Mouse (Mus musculus): Measurements from ENCODE around the gene Echs1. TPM values are rescaled to one million over a fixed set of nuclear protein-coding genes. Genes with fewer than 3 reads are reported as not detected.

Gene Echs1
- 166 and 171 TPM in 2 replicates for polyA plus RNA-seq (2015; fragmentation: Nextera tagmentation; extraction: Ambion mirVana)

DNA sequence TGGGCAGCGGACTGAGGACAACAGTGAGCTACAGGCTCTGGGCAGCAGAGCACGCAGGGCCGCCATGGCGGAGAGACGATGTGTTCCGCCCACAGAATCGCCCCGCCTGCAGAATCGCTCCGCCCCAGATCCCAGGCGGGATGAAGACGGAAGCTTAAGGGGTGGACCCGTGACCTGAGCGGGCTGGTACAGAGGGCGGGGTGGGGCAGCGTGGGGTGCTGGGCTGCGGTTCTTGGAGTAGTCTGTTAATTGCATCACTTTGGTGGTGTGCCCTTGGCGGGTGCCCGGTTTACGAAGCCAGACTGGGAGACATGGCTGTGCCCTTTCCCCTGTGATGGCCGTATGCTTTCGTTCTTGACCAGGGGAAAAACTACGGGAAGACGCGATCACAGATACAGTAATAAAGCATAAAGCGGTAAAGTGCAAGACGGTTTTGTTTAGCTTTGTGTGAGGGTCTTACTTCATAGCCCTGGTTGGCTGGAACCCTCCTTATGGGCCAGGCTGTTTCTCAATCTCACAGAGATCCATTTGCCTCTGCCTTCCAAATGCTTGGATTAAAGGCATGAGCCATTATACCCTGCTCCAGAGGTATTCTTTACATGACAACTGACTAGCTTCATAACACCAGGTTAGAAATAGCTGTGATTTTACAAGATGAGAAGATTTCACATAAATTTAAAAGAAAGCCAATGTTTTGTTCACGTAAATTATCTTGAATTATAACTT lies at the start of gene Echs1:
Gene Echs1, minus strand, starts transcription at position 148 of the 726 bp plus-strand sequence.
- WGBS, result 3% methylated on average over 28 of the region's 28 CpGs
- peak within 1 kb of the TSS; percentile 85 for H3K4me2 ChIP-seq
- peak; percentile 96 for ATAC-seq (replicated peaks; ENCODE audit: low FRiP score)
- peaks cover 18% of the 10 kb centered on the region for H3K36me3 ChIP-seq
- H3K4me1 ChIP-seq, result 0 out of 2 replicates have a peak, but pooled peaks cover 4% of the 10 kb centered on the region
- peak within 1 kb of the TSS; percentile 77 for H3K9ac ChIP-seq
- H3K27me3 ChIP-seq, result no peaks in the 10 kb centered on the region
- H3K27ac ChIP-seq, result peak within 1 kb of the TSS; percentile 92
- H3K4me3 ChIP-seq (replicated peaks), result peak within 1 kb of the TSS; percentile 73
- no peaks in the 10 kb centered on the region for H3K9me3 ChIP-seq (replicated peaks)

DNA sequence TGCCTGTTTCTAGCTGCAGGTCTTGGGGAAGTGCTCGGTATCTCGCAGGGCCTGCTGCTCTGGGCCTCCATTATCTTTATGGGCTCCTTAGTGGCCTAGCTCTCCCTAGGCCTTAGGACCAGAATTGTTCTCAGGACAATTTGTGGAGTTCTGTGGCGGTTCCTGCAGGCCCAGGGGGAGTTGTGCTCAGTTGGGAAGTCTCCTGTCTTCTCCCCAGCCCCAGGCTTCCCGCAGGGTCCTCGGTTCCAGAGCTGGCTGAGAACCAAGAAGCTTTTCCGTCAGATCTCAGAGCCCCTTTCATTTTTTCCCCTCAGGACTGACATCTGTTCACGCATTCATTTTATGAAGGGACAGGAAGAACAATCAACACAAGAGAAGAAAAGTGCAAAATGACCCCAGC lies 48.4 kb upstream of the Echs1 start, which contains the start of gene Olfr522:
Gene Olfr522, minus strand, starts transcription at position 101 of the 400 bp plus-strand sequence.
- Histone ChIP-seq H3K4me1 (no peaks in the 10 kb centered on the region), H3K27me3 (0 out of 2 replicates have a peak, but pooled peaks cover 4% of the 10 kb centered on the region), H3K9ac (no peak within 1 kb of the TSS), H3K4me2 (no peak within 1 kb of the TSS), H3K36me3 (no peaks in the 10 kb centered on the region), H3K4me3 (replicated peaks) (no peak within 1 kb of the TSS), H3K27ac (no peak within 1 kb of the TSS), H3K9me3 (replicated peaks) (no peaks in the 10 kb centered on the region)
- ATAC-seq (replicated peaks; ENCODE audit: low FRiP score), result no peak
- 75% methylated on average over 7 of the region's 7 CpGs for WGBS

DNA sequence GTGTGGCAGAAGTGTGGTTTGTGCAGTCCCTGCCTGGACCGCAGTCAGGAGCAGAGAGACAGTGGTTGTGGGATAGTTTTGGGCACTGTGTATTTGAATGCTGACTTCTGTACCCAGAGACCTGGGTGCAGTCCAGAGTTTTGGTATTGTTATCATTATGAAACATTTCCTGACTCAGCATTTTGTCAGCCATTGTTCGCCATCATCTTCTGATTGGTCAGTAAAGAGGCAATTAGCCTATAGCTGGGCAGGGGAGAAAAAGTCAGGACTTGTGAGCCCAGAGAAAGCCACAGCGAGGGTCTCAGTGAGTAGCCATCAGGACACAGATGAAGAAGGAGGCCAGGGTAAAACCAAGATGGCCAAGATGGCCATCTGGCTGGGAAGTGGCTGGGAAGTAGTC lies 44.1 kb upstream of the Echs1 start:
- no peak for ATAC-seq (replicated peaks; ENCODE audit: low FRiP score)
- Histone ChIP-seq H3K4me2 (no peak overlapping the region), H3K9ac (no peak overlapping the region), H3K27ac (no peak overlapping the region), H3K36me3 (no peaks in the 10 kb centered on the region), H3K27me3 (peaks cover 25% of the 10 kb centered on the region), H3K9me3 (replicated peaks) (no peaks in the 10 kb centered on the region), H3K4me3 (replicated peaks) (no peak overlapping the region), H3K4me1 (no peaks in the 10 kb centered on the region)
- WGBS, result 82% methylated on average over 3 of the region's 3 CpGs

DNA sequence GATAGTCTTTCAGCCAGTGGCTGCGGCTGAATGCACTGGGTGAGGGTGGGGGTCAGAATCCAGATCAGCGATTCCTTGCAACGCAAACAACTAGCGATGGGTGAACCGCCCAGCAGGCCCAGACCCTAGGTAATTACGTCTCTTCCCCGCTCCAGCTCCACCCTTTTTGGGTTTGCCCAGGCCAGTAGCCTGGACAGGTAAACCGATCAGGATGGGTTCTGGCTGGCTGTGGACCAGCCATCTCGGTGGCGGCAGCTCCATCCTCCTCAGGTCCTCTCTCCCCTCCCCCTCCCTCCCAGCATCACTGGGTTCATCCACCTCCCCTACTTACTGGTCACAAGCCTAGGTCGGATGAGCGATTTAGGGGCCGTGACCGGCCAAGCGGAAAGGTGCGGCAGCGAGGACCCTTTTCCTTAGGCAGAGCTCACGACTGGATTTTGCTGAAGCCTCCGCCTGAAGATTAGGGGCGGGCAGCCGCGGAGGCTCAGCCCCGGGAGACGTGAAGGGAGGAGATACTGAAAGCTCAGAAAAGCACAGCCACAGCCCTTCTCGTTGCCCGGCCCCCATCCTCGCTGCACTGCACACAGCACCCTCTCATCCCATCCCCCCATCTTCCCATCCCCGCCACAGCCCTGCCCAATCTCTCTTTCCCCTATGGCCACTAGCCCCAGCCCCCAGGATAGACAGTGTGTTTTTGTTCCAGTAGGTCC lies 38.1 kb upstream of the Echs1 start, which contains the start of gene Sprn:
Gene Sprn, minus strand, starts transcription at position 660 of the 710 bp plus-strand sequence.
- Histone ChIP-seq H3K27me3 (peaks cover 49% of the 10 kb centered on the region), H3K4me2 (peak within 1 kb of the TSS; percentile 58), H3K4me3 (replicated peaks) (peak within 1 kb of the TSS; percentile 29), H3K4me1 (peaks cover 17% of the 10 kb centered on the region), H3K9ac (0 out of 2 replicates have a peak within 1 kb of the TSS, but pooled peaks have one; percentile 19), H3K9me3 (replicated peaks) (no peaks in the 10 kb centered on the region), H3K27ac (no peak within 1 kb of the TSS), H3K36me3 (peaks cover 14% of the 10 kb centered on the region; the same call in 1 of the 2 replicates)
- WGBS, result 3% methylated on average over 28 of the region's 28 CpGs
- peak; percentile 35; the same call in 1 of the 2 replicates for ATAC-seq (replicated peaks; ENCODE audit: low FRiP score)

DNA sequence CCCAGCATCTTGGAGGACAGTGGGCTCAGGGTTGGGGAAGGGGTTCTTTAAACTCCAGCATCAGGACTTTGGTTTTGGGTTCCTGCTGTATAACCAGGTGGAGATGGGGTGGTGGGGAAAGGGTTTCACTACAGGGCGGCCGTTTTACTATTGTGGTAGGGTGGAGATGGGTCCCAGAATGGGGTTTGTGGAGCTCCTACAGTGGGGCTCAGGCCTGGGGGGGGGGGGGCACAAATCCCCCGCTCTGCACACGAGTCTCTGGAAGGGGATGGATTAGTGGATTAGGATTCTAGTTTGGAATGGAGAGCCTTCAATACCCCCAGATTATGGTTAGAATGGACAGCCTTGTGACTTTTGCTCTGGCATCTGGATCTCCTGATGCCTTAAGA lies 37.5 kb upstream of the Echs1 start:
- Histone ChIP-seq H3K4me3 (replicated peaks) (peak overlapping the region; percentile 29), H3K27me3 (peaks cover 49% of the 10 kb centered on the region), H3K36me3 (peaks cover 14% of the 10 kb centered on the region; the same call in 1 of the 2 replicates), H3K27ac (no peak overlapping the region), H3K9me3 (replicated peaks) (no peaks in the 10 kb centered on the region), H3K4me1 (peaks cover 17% of the 10 kb centered on the region), H3K9ac (0 out of 2 replicates have a peak overlapping the region, but pooled peaks have one; percentile 19), H3K4me2 (peak overlapping the region; percentile 58)
- peak; percentile 33; the same call in 1 of the 2 replicates for ATAC-seq (replicated peaks; ENCODE audit: low FRiP score)
- WGBS, result 21% methylated on average over 4 of the region's 4 CpGs

DNA sequence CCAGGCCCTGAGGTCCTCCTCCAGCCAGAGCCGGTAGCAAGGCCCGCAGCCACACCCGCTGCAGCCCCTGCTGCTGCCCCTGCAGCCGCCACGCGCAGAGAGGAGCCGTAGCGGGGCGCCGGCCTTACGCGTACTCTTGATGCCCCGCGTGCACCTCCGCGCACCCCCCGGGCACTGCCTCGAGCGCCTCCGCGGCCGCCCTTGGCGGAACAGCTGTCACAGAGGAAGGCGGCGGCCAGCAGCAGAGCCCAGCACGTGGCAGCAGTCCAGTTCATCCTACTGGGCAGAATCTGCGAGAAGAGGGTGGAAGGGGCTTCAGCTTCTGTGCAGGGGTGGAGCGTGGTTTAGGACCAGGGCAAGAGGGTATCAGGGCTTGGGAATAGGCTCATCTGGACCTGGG lies 37.1 kb upstream of the Echs1 start:
- peak overlapping the region; percentile 19; the same call in 1 of the 2 replicates for H3K9ac ChIP-seq
- H3K27ac ChIP-seq, result no peak overlapping the region
- peaks cover 14% of the 10 kb centered on the region; the same call in 1 of the 2 replicates for H3K36me3 ChIP-seq
- ATAC-seq (replicated peaks; ENCODE audit: low FRiP score), result no peak; the same call in 1 of the 2 replicates
- peak overlapping the region; percentile 18 for H3K4me3 ChIP-seq (replicated peaks)
- no peaks in the 10 kb centered on the region for H3K9me3 ChIP-seq (replicated peaks)
- peaks cover 17% of the 10 kb centered on the region for H3K4me1 ChIP-seq
- peak overlapping the region; percentile 58 for H3K4me2 ChIP-seq
- peaks cover 45% of the 10 kb centered on the region for H3K27me3 ChIP-seq
- WGBS, result 1% methylated on average over 28 of the region's 28 CpGs

- no peak overlapping the region for H3K9ac ChIP-seq
- no peaks in the 10 kb centered on the region for H3K27me3 ChIP-seq
- no peaks in the 10 kb centered on the region for H3K4me1 ChIP-seq
- WGBS, result 85% methylated on average over 4 of the region's 4 CpGs
- H3K9me3 ChIP-seq (replicated peaks), result no peaks in the 10 kb centered on the region
- no peak overlapping the region for H3K4me3 ChIP-seq (replicated peaks)
- H3K36me3 ChIP-seq, result peaks cover 19% of the 10 kb centered on the region; the same call in 1 of the 2 replicates
- no peak overlapping the region for H3K27ac ChIP-seq
- no peak for ATAC-seq (replicated peaks; ENCODE audit: low FRiP score)
- no peak overlapping the region for H3K4me2 ChIP-seq
Measured at GRCm38 (mm10) chr7:140144550-140144949, 28.3 kb upstream of the Echs1 start.

- Histone ChIP-seq H3K36me3 (no peaks in the 10 kb centered on the region), H3K27ac (no peak overlapping the region), H3K4me1 (peaks cover 10% of the 10 kb centered on the region), H3K4me3 (replicated peaks) (no peak overlapping the region), H3K9me3 (replicated peaks) (no peaks in the 10 kb centered on the region), H3K4me2 (no peak overlapping the region), H3K9ac (no peak overlapping the region), H3K27me3 (no peaks in the 10 kb centered on the region)
- WGBS, result 5% methylated on average over 14 of the region's 14 CpGs
- ATAC-seq (replicated peaks; ENCODE audit: low FRiP score), result no peak
Measured at GRCm38 (mm10) chr7:140141350-140141749, 25.1 kb upstream of the Echs1 start.

DNA sequence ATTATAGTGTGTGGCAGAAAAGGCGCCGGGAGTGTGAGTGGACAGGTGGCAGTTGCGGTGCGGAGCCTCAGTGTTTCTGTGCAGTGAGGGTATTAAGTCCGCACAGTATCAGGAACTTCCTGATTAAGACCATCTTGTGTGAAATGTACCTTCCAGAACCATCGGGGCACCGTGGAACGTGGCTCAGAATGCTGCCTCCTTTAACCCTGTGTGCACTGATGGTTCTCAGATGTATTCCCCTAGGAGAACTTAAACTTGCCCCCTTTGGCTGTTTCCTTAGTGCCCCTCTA lies 21.7 kb upstream of the Echs1 start:
- Histone ChIP-seq H3K4me1 (peaks cover 10% of the 10 kb centered on the region), H3K27me3 (no peaks in the 10 kb centered on the region), H3K4me3 (replicated peaks) (peak overlapping the region; percentile 84), H3K36me3 (peaks cover 13% of the 10 kb centered on the region), H3K9me3 (replicated peaks) (no peaks in the 10 kb centered on the region), H3K9ac (peak overlapping the region; percentile 93), H3K4me2 (peak overlapping the region; percentile 90), H3K27ac (peak overlapping the region; percentile 89)
- no peak; the same call in 1 of the 2 replicates for ATAC-seq (replicated peaks; ENCODE audit: low FRiP score)
- 1% methylated on average over 8 of the region's 8 CpGs for WGBS

GRCm38 (mm10) chr7:140137135-140138020 lies 21.1 kb upstream of the Echs1 start, which contains the start of gene Mtg1:
Gene Mtg1 (plus strand): TSS chr7:140137564.
- Histone ChIP-seq H3K4me3 (replicated peaks) (peak within 1 kb of the TSS; percentile 84), H3K36me3 (peaks cover 14% of the 10 kb centered on the region), H3K27me3 (no peaks in the 10 kb centered on the region), H3K9me3 (replicated peaks) (no peaks in the 10 kb centered on the region), H3K27ac (peak within 1 kb of the TSS; percentile 89), H3K4me1 (peaks cover 10% of the 10 kb centered on the region), H3K4me2 (peak within 1 kb of the TSS; percentile 90), H3K9ac (peak within 1 kb of the TSS; percentile 93)
- peak; percentile 99 for ATAC-seq (replicated peaks; ENCODE audit: low FRiP score)
- 2% methylated on average over 39 of the region's 39 CpGs for WGBS

GRCm38 (mm10) chr7:140135106-140135770 lies 19.0 kb upstream of the Echs1 start:
- 94% methylated on average over 5 of the region's 5 CpGs for WGBS
- H3K4me3 ChIP-seq (replicated peaks), result no peak overlapping the region
- no peak overlapping the region for H3K4me2 ChIP-seq
- peaks cover 34% of the 10 kb centered on the region for H3K36me3 ChIP-seq
- H3K9ac ChIP-seq, result no peak overlapping the region
- no peaks in the 10 kb centered on the region for H3K9me3 ChIP-seq (replicated peaks)
- no peaks in the 10 kb centered on the region for H3K27me3 ChIP-seq
- H3K4me1 ChIP-seq, result peaks cover 10% of the 10 kb centered on the region
- H3K27ac ChIP-seq, result no peak overlapping the region
- no peak for ATAC-seq (replicated peaks; ENCODE audit: low FRiP score)
